Mouse (Mus musculus) liver, embryonic 14.5 days (tissue): ENCODE measurements around the gene Glb1l.

Experiments
- CTCF ChIP-seq: IDR thresholded peaks from 2 replicates; pipeline ENCODE4 v1.5.1; 2016; ENCODE audit warnings: antibody characterized with exemption, low read depth, control low read depth
- EP300 ChIP-seq: IDR thresholded peaks from 2 replicates; pipeline ENCODE4 v1.6.1; 2016; ENCODE audit warnings: antibody characterized with exemption, low read depth

GRCm38 (mm10) chr1:75247071-75247930, 36.7 kb upstream of the Glb1l start:
- TF ChIP-seq EP300 = no peak
- no peak for TF ChIP-seq CTCF
